ENCODE assay signal across 17 mouse cellular contexts in genomic region chr10:80704418-80704817, GRCm38 (mm10). TPM values are rescaled to one million over a fixed set of nuclear protein-coding genes. Genes with fewer than 3 reads are reported as not detected.
DNase-seq lines count a peak whose midpoint lies in the region; ATAC-seq and TF ChIP-seq lines count a peak whose summit lies in the region.
"Had no signal": no experiment of that assay in that cellular context is flagged by ENCODE, and none has a peak within 500 bp of the region (broad histone marks: within the 10 kb centered on the region; RNA-seq: fewer than 3 reads in every experiment).

No protein-coding gene starts in this region.

- no peaks in the 10 kb centered on the region for H3K27me3 ChIP-seq in heart, embryonic 12.5 days (replicated peaks)
- no peaks in the 10 kb centered on the region for H3K27me3 ChIP-seq in midbrain, embryonic 13.5 days
- H3K27me3 ChIP-seq in midbrain, embryonic 15.5 days (replicated peaks): no peaks in the 10 kb centered on the region
- H3K27me3 ChIP-seq in stomach, embryonic 16.5 days (ENCODE audit: control insufficient read depth, insufficient read depth, low read length): no peaks in the 10 kb centered on the region
- no peaks in the 10 kb centered on the region for H3K27me3 ChIP-seq in thymus, adult 2 months (ENCODE audit: control insufficient read depth, insufficient read depth, low read length)

- no peaks in the 10 kb centered on the region for H3K9me3 ChIP-seq in heart, embryonic 12.5 days (replicated peaks)
- H3K9me3 ChIP-seq in midbrain, embryonic 13.5 days: no peaks in the 10 kb centered on the region
- H3K9me3 ChIP-seq in midbrain, embryonic 15.5 days: no peaks in the 10 kb centered on the region
- H3K9me3 ChIP-seq in stomach, embryonic 16.5 days (replicated peaks; ENCODE audit: control insufficient read depth, low read length): no peaks in the 10 kb centered on the region

- WGBS in heart, embryonic 12.5 days: 80% methylated on average over 5 of the region's 5 CpGs
- WGBS in midbrain, embryonic 13.5 days: 87% methylated on average over 5 of the region's 5 CpGs
- 81% methylated on average over 5 of the region's 5 CpGs for WGBS in midbrain, embryonic 15.5 days
- 88% methylated on average over 5 of the region's 5 CpGs for WGBS in stomach, embryonic 16.5 days
- WGBS in thymus, adult 2 months: 100% methylated on average over 5 of the region's 5 CpGs

- DNase-seq in cerebellum, adult 11-12 months: peak; percentile 51
- DNase-seq in heart, postnatal 4 days: no peak
- DNase-seq in thymus, adult 2 months: no peak
- DNase-seq: heart, postnatal 36 days; kidney, adult 18-20 months; kidney, postnatal 14 days; lung, adult 2 months; lung, postnatal 36 days; spleen, adult 18-20 months; thymus, postnatal 4 days had no signal

- no peak overlapping the region for H3K4me2 ChIP-seq in heart, embryonic 12.5 days
- H3K4me2 ChIP-seq in midbrain, embryonic 13.5 days (replicated peaks): no peak overlapping the region
- H3K4me2 ChIP-seq in midbrain, embryonic 15.5 days: no peak overlapping the region
- H3K4me2 ChIP-seq in stomach, embryonic 16.5 days (ENCODE audit: low read depth, low read length): no peak overlapping the region
- H3K4me2 ChIP-seq: midbrain, embryonic 11.5 days had no signal

- no peak overlapping the region for H3K4me3 ChIP-seq in heart, embryonic 12.5 days
- H3K4me3 ChIP-seq in midbrain, embryonic 13.5 days (replicated peaks): no peak overlapping the region
- H3K4me3 ChIP-seq in midbrain, embryonic 15.5 days: no peak overlapping the region
- no peak overlapping the region for H3K4me3 ChIP-seq in stomach, embryonic 16.5 days (replicated peaks; ENCODE audit: low read length)
- H3K4me3 ChIP-seq in thymus, adult 2 months (ENCODE audit: control insufficient read depth, insufficient read depth, low read length): no peak overlapping the region

- H3K36me3 ChIP-seq in heart, embryonic 12.5 days: peaks cover 40% of the 10 kb centered on the region
- H3K36me3 ChIP-seq in midbrain, embryonic 13.5 days: peaks cover 40% of the 10 kb centered on the region
- peaks cover 25% of the 10 kb centered on the region for H3K36me3 ChIP-seq in midbrain, embryonic 15.5 days (replicated peaks)
- H3K36me3 ChIP-seq in stomach, embryonic 16.5 days (ENCODE audit: control insufficient read depth, insufficient read depth, low read length): peaks cover 11% of the 10 kb centered on the region
- peaks cover 25% of the 10 kb centered on the region for H3K36me3 ChIP-seq in thymus, adult 2 months (ENCODE audit: control insufficient read depth, insufficient read depth, low read length)

- peak overlapping the region; percentile 76; the same call in 1 of the 2 replicates for H3K9ac ChIP-seq in heart, embryonic 12.5 days
- H3K9ac ChIP-seq in midbrain, embryonic 13.5 days (replicated peaks): 0 out of 2 replicates have a peak overlapping the region, but pooled peaks have one; percentile 6
- H3K9ac ChIP-seq in midbrain, embryonic 15.5 days: no peak overlapping the region
- H3K9ac ChIP-seq in stomach, embryonic 16.5 days (ENCODE audit: low read length): peak overlapping the region; percentile 69; the same call in 1 of the 2 replicates

- no peak for TF ChIP-seq POLR2A in thymus, adult 2 months (IDR thresholded peaks at IDR 0.05; ENCODE audit: control insufficient read depth, extremely low read depth, insufficient read depth, low read length, poor library complexity)

- no peak overlapping the region for H3K27ac ChIP-seq in heart, embryonic 12.5 days (ENCODE audit: poor library complexity, severe bottlenecking)
- no peak overlapping the region for H3K27ac ChIP-seq in midbrain, embryonic 13.5 days
- H3K27ac ChIP-seq in midbrain, embryonic 15.5 days: no peak overlapping the region
- no peak overlapping the region for H3K27ac ChIP-seq in stomach, embryonic 16.5 days (ENCODE audit: low read length)
- no peak overlapping the region for H3K27ac ChIP-seq in thymus, adult 2 months (ENCODE audit: control insufficient read depth, insufficient read depth, low read length)

- TF ChIP-seq CTCF in thymus, adult 2 months (IDR thresholded peaks at IDR 0.05; ENCODE audit: borderline replicate concordance, control insufficient read depth, extremely low read depth, insufficient read depth, low read length, poor library complexity): no peak

- peaks cover 52% of the 10 kb centered on the region for H3K4me1 ChIP-seq in heart, embryonic 12.5 days (replicated peaks)
- H3K4me1 ChIP-seq in midbrain, embryonic 13.5 days (replicated peaks): peaks cover 36% of the 10 kb centered on the region
- peaks cover 34% of the 10 kb centered on the region for H3K4me1 ChIP-seq in midbrain, embryonic 15.5 days
- H3K4me1 ChIP-seq in stomach, embryonic 16.5 days (ENCODE audit: control insufficient read depth, insufficient read depth, low read length): peaks cover 22% of the 10 kb centered on the region
- peaks cover 18% of the 10 kb centered on the region for H3K4me1 ChIP-seq in thymus, adult 2 months (replicated peaks; ENCODE audit: control insufficient read depth, insufficient read depth, low read length)

- ATAC-seq in cerebellum, adult (ENCODE audit: insufficient number of reproducible peaks, low FRiP score, low TSS enrichment): no peak
- no peak for ATAC-seq in heart, embryonic 12.5 days (ENCODE audit: insufficient number of reproducible peaks, low FRiP score)
- ATAC-seq in midbrain, embryonic 13.5 days: no peak
- ATAC-seq in midbrain, embryonic 15.5 days (replicated peaks): no peak
- no peak for ATAC-seq in stomach, embryonic 16.5 days (ENCODE audit: insufficient read depth, low FRiP score)
- ATAC-seq: forebrain, embryonic 16.5 days had no signal

RNA-seq across cellular contexts. Expression of gene Izumo4, which starts 2.4 kb away (rescaled TPM):
- polyA plus RNA-seq in heart, embryonic 12.5 days (2016; fragmentation: Nextera tagmentation; extraction: Ambion mirVana): 13.2 and 18.4 TPM in 2 replicates
- 1 to 10 TPM; 3.2 to 4.6 TPM for total RNA-seq in heart, postnatal 4 days (2021)
- 37.8 and 39.2 TPM in 2 replicates for polyA plus RNA-seq in midbrain, embryonic 13.5 days (2015; fragmentation: Nextera tagmentation; extraction: Ambion mirVana)
- polyA plus RNA-seq in midbrain, embryonic 15.5 days (2015; fragmentation: Nextera tagmentation; extraction: Ambion mirVana): 42.9 and 50.9 TPM in 2 replicates
- 25.5 and 28.7 TPM in 2 replicates for polyA plus RNA-seq in stomach, embryonic 16.5 days (2015; fragmentation: Nextera tagmentation; extraction: Ambion mirVana)
- 56.4 and 66.9 TPM in 2 replicates for polyA plus RNA-seq in thymus, adult 2 months (2012; rRNA removed)

RNA-seq across cellular contexts. Expression of gene Mob3a, which starts 2.6 kb away (rescaled TPM):
- polyA plus RNA-seq in heart, embryonic 12.5 days (2016; fragmentation: Nextera tagmentation; extraction: Ambion mirVana): 34.8 and 38.1 TPM in 2 replicates
- total RNA-seq in heart, postnatal 4 days (2021): 10 to 100 TPM; 12.5 to 13.0 TPM
- 58.3 and 58.5 TPM in 2 replicates for polyA plus RNA-seq in midbrain, embryonic 13.5 days (2015; fragmentation: Nextera tagmentation; extraction: Ambion mirVana)
- 63.4 and 64.3 TPM in 2 replicates for polyA plus RNA-seq in midbrain, embryonic 15.5 days (2015; fragmentation: Nextera tagmentation; extraction: Ambion mirVana)
- 51.6 and 57.5 TPM in 2 replicates for polyA plus RNA-seq in stomach, embryonic 16.5 days (2015; fragmentation: Nextera tagmentation; extraction: Ambion mirVana)
- polyA plus RNA-seq in thymus, adult 2 months (2012; rRNA removed): 252 and 261 TPM in 2 replicates

RNA-seq across cellular contexts. Expression of gene Mknk2, which starts 26.5 kb away (rescaled TPM):
- polyA plus RNA-seq in heart, embryonic 12.5 days (2016; fragmentation: Nextera tagmentation; extraction: Ambion mirVana): 99.6 and 102 TPM in 2 replicates
- total RNA-seq in heart, postnatal 4 days (2021): 100 to 1,000 TPM; 105 TPM
- 49.6 and 60.1 TPM in 2 replicates for polyA plus RNA-seq in midbrain, embryonic 13.5 days (2015; fragmentation: Nextera tagmentation; extraction: Ambion mirVana)
- polyA plus RNA-seq in midbrain, embryonic 15.5 days (2015; fragmentation: Nextera tagmentation; extraction: Ambion mirVana): 61.5 and 66.6 TPM in 2 replicates
- 42.8 and 45.1 TPM in 2 replicates for polyA plus RNA-seq in stomach, embryonic 16.5 days (2015; fragmentation: Nextera tagmentation; extraction: Ambion mirVana)
- polyA plus RNA-seq in thymus, adult 2 months (2012; rRNA removed): 606 and 621 TPM in 2 replicates

RNA-seq across cellular contexts. Expression of gene Ap3d1, which starts 37.6 kb away (rescaled TPM):
- polyA plus RNA-seq in heart, embryonic 12.5 days (2016; fragmentation: Nextera tagmentation; extraction: Ambion mirVana): 56.5 and 58.9 TPM in 2 replicates
- total RNA-seq in heart, postnatal 4 days (2021): 10 to 100 TPM; 47.8 to 53.8 TPM
- 94.5 and 96.3 TPM in 2 replicates for polyA plus RNA-seq in midbrain, embryonic 13.5 days (2015; fragmentation: Nextera tagmentation; extraction: Ambion mirVana)
- polyA plus RNA-seq in midbrain, embryonic 15.5 days (2015; fragmentation: Nextera tagmentation; extraction: Ambion mirVana): 117 and 122 TPM in 2 replicates
- 62.5 and 66.3 TPM in 2 replicates for polyA plus RNA-seq in stomach, embryonic 16.5 days (2015; fragmentation: Nextera tagmentation; extraction: Ambion mirVana)
- 182 and 195 TPM in 2 replicates for polyA plus RNA-seq in thymus, adult 2 months (2012; rRNA removed)

RNA-seq across cellular contexts. Expression of gene Btbd2, which starts 47.5 kb away (rescaled TPM):
- polyA plus RNA-seq in heart, embryonic 12.5 days (2016; fragmentation: Nextera tagmentation; extraction: Ambion mirVana): 64.9 and 65.7 TPM in 2 replicates
- 10 to 100 TPM; 42.2 to 42.4 TPM for total RNA-seq in heart, postnatal 4 days (2021)
- polyA plus RNA-seq in midbrain, embryonic 13.5 days (2015; fragmentation: Nextera tagmentation; extraction: Ambion mirVana): 60.9 and 80.6 TPM in 2 replicates
- 85.9 and 90.4 TPM in 2 replicates for polyA plus RNA-seq in midbrain, embryonic 15.5 days (2015; fragmentation: Nextera tagmentation; extraction: Ambion mirVana)
- 11.5 and 12.7 TPM in 2 replicates for polyA plus RNA-seq in stomach, embryonic 16.5 days (2015; fragmentation: Nextera tagmentation; extraction: Ambion mirVana)
- 94.7 and 103 TPM in 2 replicates for polyA plus RNA-seq in thymus, adult 2 months (2012; rRNA removed)
